Comparison of ENCODE assay signal across 9 mouse cellular contexts in the genomic region with DNA sequence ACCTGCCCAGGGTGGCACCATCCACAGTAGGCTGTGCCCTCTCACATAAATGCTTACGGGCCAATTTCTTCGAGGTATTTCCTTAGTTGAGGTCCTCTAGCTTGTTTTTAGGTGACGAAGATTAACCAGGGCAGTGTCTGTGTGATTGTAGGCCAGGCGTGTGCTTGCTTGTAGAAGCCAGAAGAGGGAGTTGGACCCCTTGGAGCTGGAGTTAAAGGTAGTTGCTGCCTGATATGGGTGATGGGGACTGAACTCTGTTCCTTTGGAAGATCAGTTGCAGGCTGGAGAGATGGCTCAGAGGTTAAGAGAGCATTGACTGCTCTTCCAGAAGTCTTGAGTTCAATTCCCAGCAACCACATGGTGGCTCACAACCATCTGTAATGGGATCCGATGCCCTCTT. TPM values are rescaled to one million over a fixed set of nuclear protein-coding genes. Genes with fewer than 3 reads are reported as not detected.
A peak's percentile ranks its signal among the peaks of the same experiment; 100 is the strongest.
DNase-seq lines count a peak whose midpoint lies in the region; ATAC-seq lines count a peak whose summit lies in the region.
"Had no signal": no experiment of that assay in that cellular context is flagged by ENCODE, and none has a peak within 500 bp of the region (broad histone marks: within the 10 kb centered on the region; RNA-seq: fewer than 3 reads in every experiment).

No protein-coding gene starts in this region.

- H3K9me3 ChIP-seq in megakaryocyte, embryonic 14.5 days = no peaks in the 10 kb centered on the region
- no peaks in the 10 kb centered on the region for H3K9me3 ChIP-seq in forebrain, embryonic 13.5 days (replicated peaks)
- H3K9me3 ChIP-seq in liver, embryonic 11.5 days (ENCODE audit: control insufficient read depth, low read length) = no peaks in the 10 kb centered on the region
- no peaks in the 10 kb centered on the region for H3K9me3 ChIP-seq in stomach, embryonic 16.5 days (replicated peaks; ENCODE audit: control insufficient read depth, low read length)

- 88% methylated on average over 5 of the region's 5 CpGs for WGBS in forebrain, embryonic 13.5 days
- 74% methylated on average over 5 of the region's 5 CpGs for WGBS in liver, embryonic 11.5 days
- WGBS in stomach, embryonic 16.5 days = 81% methylated on average over 5 of the region's 5 CpGs

- no peak for ATAC-seq in megakaryocyte, adult 5-6 weeks (ENCODE audit: poor library complexity, severe bottlenecking)
- ATAC-seq in forebrain, embryonic 13.5 days = no peak
- no peak for ATAC-seq in liver, embryonic 11.5 days (replicated peaks; ENCODE audit: low FRiP score)
- no peak for ATAC-seq in stomach, embryonic 16.5 days (ENCODE audit: insufficient read depth, low FRiP score)

- H3K4me1 ChIP-seq in megakaryocyte, embryonic 14.5 days = peaks cover 61% of the 10 kb centered on the region
- H3K4me1 ChIP-seq in forebrain, embryonic 13.5 days = peaks cover 17% of the 10 kb centered on the region
- H3K4me1 ChIP-seq in liver, embryonic 11.5 days (replicated peaks; ENCODE audit: control insufficient read depth, insufficient read depth, low read length) = peaks cover 30% of the 10 kb centered on the region
- peaks cover 15% of the 10 kb centered on the region for H3K4me1 ChIP-seq in stomach, embryonic 16.5 days (ENCODE audit: control insufficient read depth, insufficient read depth, low read length)

- H3K9ac ChIP-seq in forebrain, embryonic 13.5 days = peak overlapping the region; percentile 77; the same call in 1 of the 2 replicates
- H3K9ac ChIP-seq in liver, embryonic 11.5 days (ENCODE audit: low read depth, low read length) = peak overlapping the region; percentile 86
- H3K9ac ChIP-seq in stomach, embryonic 16.5 days (ENCODE audit: low read length) = peak overlapping the region; percentile 95

- peak overlapping the region; percentile 85 for H3K4me2 ChIP-seq in forebrain, embryonic 13.5 days
- peak overlapping the region; percentile 81 for H3K4me2 ChIP-seq in liver, embryonic 11.5 days
- H3K4me2 ChIP-seq in stomach, embryonic 16.5 days (ENCODE audit: low read depth, low read length) = peak overlapping the region; percentile 75

- DNase-seq in liver, embryonic 11.5 days (ENCODE audit: low spot score) = no peak
- no peak for DNase-seq in adrenal gland, postnatal 36 days
- no peak for DNase-seq in ovary, postnatal 36 days (ENCODE audit: low spot score)
- DNase-seq in right cerebral cortex, adult 18-20 months = no peak
- DNase-seq: kidney, postnatal 36 days had no signal

- peak overlapping the region; percentile 99 for H3K4me3 ChIP-seq in megakaryocyte, embryonic 14.5 days (replicated peaks)
- H3K4me3 ChIP-seq in forebrain, embryonic 13.5 days = peak overlapping the region; percentile 73
- peak overlapping the region; percentile 79 for H3K4me3 ChIP-seq in liver, embryonic 11.5 days (ENCODE audit: low read depth, low read length)
- H3K4me3 ChIP-seq in stomach, embryonic 16.5 days (replicated peaks; ENCODE audit: low read length) = peak overlapping the region; percentile 93

- H3K27ac ChIP-seq in forebrain, embryonic 13.5 days = no peak overlapping the region
- no peak overlapping the region for H3K27ac ChIP-seq in liver, embryonic 11.5 days (ENCODE audit: low read depth, low read length)
- no peak overlapping the region for H3K27ac ChIP-seq in stomach, embryonic 16.5 days (ENCODE audit: low read length)

- peaks cover 44% of the 10 kb centered on the region for H3K36me3 ChIP-seq in megakaryocyte, embryonic 14.5 days (replicated peaks; ENCODE audit: low read length)
- H3K36me3 ChIP-seq in forebrain, embryonic 13.5 days (ENCODE audit: poor library complexity, severe bottlenecking) = peaks cover 26% of the 10 kb centered on the region
- peaks cover 11% of the 10 kb centered on the region for H3K36me3 ChIP-seq in liver, embryonic 11.5 days (ENCODE audit: control insufficient read depth, insufficient read depth, low read length)
- H3K36me3 ChIP-seq in stomach, embryonic 16.5 days (ENCODE audit: control insufficient read depth, insufficient read depth, low read length) = peaks cover 6% of the 10 kb centered on the region; the same call in 1 of the 2 replicates

- no peaks in the 10 kb centered on the region for H3K27me3 ChIP-seq in megakaryocyte, embryonic 14.5 days (replicated peaks)
- no peaks in the 10 kb centered on the region for H3K27me3 ChIP-seq in forebrain, embryonic 13.5 days
- no peaks in the 10 kb centered on the region for H3K27me3 ChIP-seq in liver, embryonic 11.5 days (replicated peaks; ENCODE audit: control insufficient read depth, insufficient read depth, low read length)
- H3K27me3 ChIP-seq in stomach, embryonic 16.5 days (ENCODE audit: control insufficient read depth, insufficient read depth, low read length) = no peaks in the 10 kb centered on the region

RNA-seq across cellular contexts. Expression of a gene that starts 1.1 kb away (rescaled TPM):
- 4.8 and 8.6 TPM in 2 replicates for polyA plus RNA-seq in megakaryocyte, embryonic 14.5 days (2012; ENCODE audit: insufficient read depth, low replicate concordance)
- 5.6 and 7.8 TPM in 2 replicates for total RNA-seq in megakaryocyte, adult 5-6 weeks (2015)
- 6.0 and 8.3 TPM in 2 replicates for total RNA-seq in megakaryocyte, adult 5-6 weeks (2017)
- polyA plus RNA-seq in forebrain, embryonic 13.5 days (2015; fragmentation: Nextera tagmentation; extraction: Ambion mirVana) = 12.7 and 13.8 TPM in 2 replicates
- 24.1 and 26.9 TPM in 2 replicates for polyA plus RNA-seq in liver, embryonic 11.5 days (2014; fragmentation: Nextera tagmentation; extraction: Ambion mirVana)
- polyA plus RNA-seq in stomach, embryonic 16.5 days (2015; fragmentation: Nextera tagmentation; extraction: Ambion mirVana) = 34.7 and 35.3 TPM in 2 replicates
- 10 to 100 TPM; 49.4 to 69.6 TPM for total RNA-seq in adrenal gland, postnatal 36 days (2021)

RNA-seq across cellular contexts. Expression of a gene that starts 24.2 kb away (rescaled TPM):
- 1.6 and 17.1 TPM in 2 replicates for polyA plus RNA-seq in megakaryocyte, embryonic 14.5 days (2012; ENCODE audit: insufficient read depth, low replicate concordance)
- 181 and 183 TPM in 2 replicates for total RNA-seq in megakaryocyte, adult 5-6 weeks (2015)
- 95.4 and 105 TPM in 2 replicates for total RNA-seq in megakaryocyte, adult 5-6 weeks (2017)
- 402 and 460 TPM in 2 replicates for polyA plus RNA-seq in forebrain, embryonic 13.5 days (2015; fragmentation: Nextera tagmentation; extraction: Ambion mirVana)
- polyA plus RNA-seq in liver, embryonic 11.5 days (2014; fragmentation: Nextera tagmentation; extraction: Ambion mirVana) = 426 and 477 TPM in 2 replicates
- 298 and 309 TPM in 2 replicates for polyA plus RNA-seq in stomach, embryonic 16.5 days (2015; fragmentation: Nextera tagmentation; extraction: Ambion mirVana)
- 100 to 1,000 TPM; 227 to 350 TPM for total RNA-seq in adrenal gland, postnatal 36 days (2021)

RNA-seq across cellular contexts. Expression of a gene that starts 24.7 kb away (rescaled TPM):
- 31.1 and 174 TPM in 2 replicates for polyA plus RNA-seq in megakaryocyte, embryonic 14.5 days (2012; ENCODE audit: insufficient read depth, low replicate concordance)
- 219 and 236 TPM in 2 replicates for total RNA-seq in megakaryocyte, adult 5-6 weeks (2015)
- total RNA-seq in megakaryocyte, adult 5-6 weeks (2017) = 199 and 241 TPM in 2 replicates
- 16.8 and 21.3 TPM in 2 replicates for polyA plus RNA-seq in forebrain, embryonic 13.5 days (2015; fragmentation: Nextera tagmentation; extraction: Ambion mirVana)
- 265 and 274 TPM in 2 replicates for polyA plus RNA-seq in liver, embryonic 11.5 days (2014; fragmentation: Nextera tagmentation; extraction: Ambion mirVana)
- 244 and 269 TPM in 2 replicates for polyA plus RNA-seq in stomach, embryonic 16.5 days (2015; fragmentation: Nextera tagmentation; extraction: Ambion mirVana)
- 100 to 1,000 TPM; 104 to 156 TPM for total RNA-seq in adrenal gland, postnatal 36 days (2021)

RNA-seq across cellular contexts. Expression of a gene that starts 34.9 kb away (rescaled TPM):
- polyA plus RNA-seq in megakaryocyte, embryonic 14.5 days (2012; ENCODE audit: insufficient read depth, low replicate concordance) = 12.5 and 61.7 TPM in 2 replicates
- total RNA-seq in megakaryocyte, adult 5-6 weeks (2015) = 15.4 and 20.0 TPM in 2 replicates
- total RNA-seq in megakaryocyte, adult 5-6 weeks (2017) = 6.5 and 12.4 TPM in 2 replicates
- polyA plus RNA-seq in forebrain, embryonic 13.5 days (2015; fragmentation: Nextera tagmentation; extraction: Ambion mirVana) = 7.0 and 10.1 TPM in 2 replicates
- 164 and 181 TPM in 2 replicates for polyA plus RNA-seq in liver, embryonic 11.5 days (2014; fragmentation: Nextera tagmentation; extraction: Ambion mirVana)
- 25.2 and 30.4 TPM in 2 replicates for polyA plus RNA-seq in stomach, embryonic 16.5 days (2015; fragmentation: Nextera tagmentation; extraction: Ambion mirVana)
- 10 to 100 TPM; 35.1 to 38.5 TPM for total RNA-seq in adrenal gland, postnatal 36 days (2021)

RNA-seq across cellular contexts. Expression of a gene that starts 48.4 kb away (rescaled TPM):
- 64.6 and 113 TPM in 2 replicates for polyA plus RNA-seq in megakaryocyte, embryonic 14.5 days (2012; ENCODE audit: insufficient read depth, low replicate concordance)
- total RNA-seq in megakaryocyte, adult 5-6 weeks (2015) = 69.3 and 70.0 TPM in 2 replicates
- 49.5 and 52.1 TPM in 2 replicates for total RNA-seq in megakaryocyte, adult 5-6 weeks (2017)
- 122 and 125 TPM in 2 replicates for polyA plus RNA-seq in forebrain, embryonic 13.5 days (2015; fragmentation: Nextera tagmentation; extraction: Ambion mirVana)
- 106 and 112 TPM in 2 replicates for polyA plus RNA-seq in liver, embryonic 11.5 days (2014; fragmentation: Nextera tagmentation; extraction: Ambion mirVana)
- polyA plus RNA-seq in stomach, embryonic 16.5 days (2015; fragmentation: Nextera tagmentation; extraction: Ambion mirVana) = 139 and 143 TPM in 2 replicates
- total RNA-seq in adrenal gland, postnatal 36 days (2021) = 100 to 1,000 TPM; 258 to 471 TPM

Comparison
In these comparisons a context has a peak if more than half of its experiments do, and no peak if none do; other contexts are left out.
1. RNA of a gene that starts 24.2 kb away (polyA plus RNA-seq): 426 to 477 TPM in liver, embryonic 11.5 days, 402 to 460 TPM in forebrain, embryonic 13.5 days and 298 to 309 TPM in stomach, embryonic 16.5 days; 1.6 to 17.1 TPM in megakaryocyte, embryonic 14.5 days; every median in the first group is over 10 times any median in the second.
2. Peak in every context shown above with its lines, with median percentiles within 50 percentile points of each other: H3K4me3 ChIP-seq, H3K4me2 ChIP-seq and H3K9ac ChIP-seq.